Mouse (Mus musculus) liver (tissue): ENCODE data around the gene Timp2.

ENCODE experiments used
- DNase-seq: peaks from one replicate; pipeline ENCODE4 v3.0.0-alpha.2; 2020; ENCODE audit warnings: mixed read lengths

Timp2 gene

GRCm38 (mm10) chr11:118369251-118369650, 13.7 kb upstream of the Timp2 start:
- DNase-seq, result no peak

GRCm38 (mm10) chr11:118368330-118368729, 12.8 kb upstream of the Timp2 start:
- DNase-seq, result peak; percentile 35

- no peak for DNase-seq
These were observed 11.0 kb upstream of the Timp2 start for GRCm38 (mm10) chr11:118366559-118366958.

- DNase-seq, result no peak
These were observed 10.6 kb upstream of the Timp2 start for GRCm38 (mm10) chr11:118366108-118366507.

- DNase-seq, result peak; percentile 21
These were observed 9.6 kb upstream of the Timp2 start for GRCm38 (mm10) chr11:118365171-118365570.

- DNase-seq, result no peak
These were observed 8.5 kb upstream of the Timp2 start for GRCm38 (mm10) chr11:118364021-118364420.

- peak; percentile 28 for DNase-seq
These were observed 7.5 kb upstream of the Timp2 start for GRCm38 (mm10) chr11:118362971-118363518.

- no peak for DNase-seq
These were observed 7.0 kb upstream of the Timp2 start for GRCm38 (mm10) chr11:118362501-118362900.

GRCm38 (mm10) chr11:118360907-118361341, 5.4 kb upstream of the Timp2 start:
- no peak for DNase-seq

GRCm38 (mm10) chr11:118360491-118360890, 5.0 kb upstream of the Timp2 start:
- no peak for DNase-seq

- peak; percentile 72 for DNase-seq
These were observed 335 bp downstream of the Timp2 start for GRCm38 (mm10) chr11:118355205-118355604.

- DNase-seq, result no peak
These were observed 826 bp downstream of the Timp2 start for GRCm38 (mm10) chr11:118354636-118355191.

GRCm38 (mm10) chr11:118349494-118349893, 6.0 kb downstream of the Timp2 start:
- no peak for DNase-seq

GRCm38 (mm10) chr11:118348877-118349276, 6.7 kb downstream of the Timp2 start:
- DNase-seq, result peak; percentile 56

- DNase-seq, result no peak
These were observed 7.1 kb downstream of the Timp2 start for GRCm38 (mm10) chr11:118348419-118348818.

- DNase-seq, result no peak
These were observed 7.6 kb downstream of the Timp2 start for GRCm38 (mm10) chr11:118347911-118348310.

GRCm38 (mm10) chr11:118347391-118347790, 8.1 kb downstream of the Timp2 start:
- DNase-seq, result no peak

GRCm38 (mm10) chr11:118346395-118347096, 9.0 kb downstream of the Timp2 start:
- DNase-seq, result no peak

- DNase-seq, result peak; percentile 42
These were observed 9.8 kb downstream of the Timp2 start for GRCm38 (mm10) chr11:118345693-118346092.

GRCm38 (mm10) chr11:118343629-118344028, 11.9 kb downstream of the Timp2 start:
- no peak for DNase-seq

GRCm38 (mm10) chr11:118342400-118342981, 13.0 kb downstream of the Timp2 start, which contains the start of gene Cep295nl:
Gene Cep295nl, minus strand, starts transcription at chr11:118342500.
- no peak for DNase-seq

GRCm38 (mm10) chr11:118337491-118338168, 17.9 kb downstream of the Timp2 start:
- DNase-seq, result no peak

GRCm38 (mm10) chr11:118333431-118333830, 22.1 kb downstream of the Timp2 start:
- no peak for DNase-seq
